Mouse (Mus musculus): ENCODE data around the gene Hoxb3. TPM values are rescaled to one million over a fixed set of nuclear protein-coding genes. Genes with fewer than 3 reads are reported as not detected.

Gene Hoxb3
- polyA plus RNA-seq, 1 experiment = 5.6 TPM

GRCm38 (mm10) chr11:96296997-96297396, 26.1 kb upstream of the Hoxb3 start:
- H3K36me3 ChIP-seq (ENCODE audit: control insufficient read depth, insufficient read depth, low read length) = no peaks in the 10 kb centered on the region
- H3K4me3 ChIP-seq (ENCODE audit: control insufficient read depth, low read depth, low read length) = no peak overlapping the region
- no peak overlapping the region for H3K27ac ChIP-seq (ENCODE audit: control insufficient read depth, insufficient read depth, low read depth, low read length)
- H3K4me1 ChIP-seq (ENCODE audit: control insufficient read depth, insufficient read depth, low read length) = peaks cover 15% of the 10 kb centered on the region
- peaks cover 6% of the 10 kb centered on the region; the same call in 1 of the 2 replicates for H3K27me3 ChIP-seq (ENCODE audit: control insufficient read depth, insufficient read depth, low read length)
- no peak for TF ChIP-seq POLR2A (IDR thresholded peaks at IDR 0.05; ENCODE audit: control insufficient read depth, low read depth, low read length)
- no peak for TF ChIP-seq CTCF (IDR thresholded peaks at IDR 0.05; ENCODE audit: control insufficient read depth, insufficient read depth, insufficient replicate concordance, low read depth, low read length)

DNA sequence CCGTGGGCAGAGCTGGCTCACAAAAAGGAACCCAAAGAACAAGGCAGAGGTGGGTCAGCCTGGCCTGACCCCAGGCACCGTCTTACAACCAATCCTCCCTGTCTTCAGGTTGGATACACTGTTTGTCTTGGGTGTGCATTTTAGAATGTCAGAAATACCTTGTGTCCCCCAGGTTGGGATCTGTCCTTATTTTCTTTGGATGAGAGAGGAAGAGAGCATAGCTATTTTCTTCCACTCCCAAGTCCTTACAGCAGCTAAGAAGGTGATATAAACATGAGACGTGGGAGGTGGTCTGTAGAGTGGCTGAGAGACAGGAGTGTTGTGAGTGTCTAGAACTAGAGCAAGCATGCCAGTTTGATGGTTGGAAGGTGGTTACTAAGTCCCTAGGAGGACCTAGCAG, 25.7 kb upstream of the Hoxb3 start:
- no peak for TF ChIP-seq CTCF (IDR thresholded peaks at IDR 0.05; ENCODE audit: control insufficient read depth, insufficient read depth, insufficient replicate concordance, low read depth, low read length)
- Histone ChIP-seq H3K4me1 (ENCODE audit: control insufficient read depth, insufficient read depth, low read length) (peaks cover 15% of the 10 kb centered on the region), H3K27me3 (ENCODE audit: control insufficient read depth, insufficient read depth, low read length) (peaks cover 8% of the 10 kb centered on the region), H3K4me3 (ENCODE audit: control insufficient read depth, low read depth, low read length) (no peak overlapping the region), H3K27ac (ENCODE audit: control insufficient read depth, insufficient read depth, low read depth, low read length) (no peak overlapping the region), H3K36me3 (ENCODE audit: control insufficient read depth, insufficient read depth, low read length) (no peaks in the 10 kb centered on the region)

DNA sequence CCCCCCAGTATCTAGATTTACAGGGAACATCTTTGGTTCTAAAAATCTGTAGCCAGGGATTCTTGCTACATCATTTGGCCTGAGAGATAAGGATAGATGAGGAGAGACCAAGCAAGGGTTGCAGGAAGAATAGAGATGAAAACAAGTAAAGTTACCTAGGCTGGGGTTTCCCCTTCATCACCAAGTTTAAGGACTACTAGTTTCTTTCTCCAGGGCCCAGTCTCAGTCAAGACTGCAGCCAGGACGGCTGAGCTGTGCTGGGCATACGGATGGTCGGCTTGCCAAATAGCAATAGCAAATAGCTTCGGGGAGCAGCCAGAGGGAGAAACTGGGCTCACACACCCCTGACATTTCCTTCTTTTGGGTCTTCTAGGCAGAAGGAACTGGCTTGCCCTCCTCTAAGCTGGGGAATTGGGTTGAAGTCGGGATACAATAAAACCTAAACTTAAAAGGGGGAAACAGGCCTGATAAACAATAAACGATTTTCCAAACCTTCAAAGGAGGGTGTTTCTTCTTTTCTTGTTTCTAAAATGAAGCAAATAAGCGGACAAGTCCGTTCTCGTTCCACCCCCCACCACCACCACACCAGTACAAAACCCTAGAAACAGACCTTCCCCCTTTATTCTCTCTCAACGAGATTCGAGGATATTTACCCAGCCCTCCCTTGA, 25.0 kb upstream of the Hoxb3 start:
- Histone ChIP-seq H3K27ac (ENCODE audit: control insufficient read depth, insufficient read depth, low read depth, low read length) (no peak overlapping the region), H3K36me3 (ENCODE audit: control insufficient read depth, insufficient read depth, low read length) (no peaks in the 10 kb centered on the region), H3K4me1 (ENCODE audit: control insufficient read depth, insufficient read depth, low read length) (peaks cover 15% of the 10 kb centered on the region), H3K27me3 (ENCODE audit: control insufficient read depth, insufficient read depth, low read length) (peaks cover 10% of the 10 kb centered on the region), H3K4me3 (ENCODE audit: control insufficient read depth, low read depth, low read length) (no peak overlapping the region)
- no peak for TF ChIP-seq POLR2A (IDR thresholded peaks at IDR 0.05; ENCODE audit: control insufficient read depth, low read depth, low read length)
- TF ChIP-seq CTCF (IDR thresholded peaks at IDR 0.05; ENCODE audit: control insufficient read depth, insufficient read depth, insufficient replicate concordance, low read depth, low read length) = no peak

DNA sequence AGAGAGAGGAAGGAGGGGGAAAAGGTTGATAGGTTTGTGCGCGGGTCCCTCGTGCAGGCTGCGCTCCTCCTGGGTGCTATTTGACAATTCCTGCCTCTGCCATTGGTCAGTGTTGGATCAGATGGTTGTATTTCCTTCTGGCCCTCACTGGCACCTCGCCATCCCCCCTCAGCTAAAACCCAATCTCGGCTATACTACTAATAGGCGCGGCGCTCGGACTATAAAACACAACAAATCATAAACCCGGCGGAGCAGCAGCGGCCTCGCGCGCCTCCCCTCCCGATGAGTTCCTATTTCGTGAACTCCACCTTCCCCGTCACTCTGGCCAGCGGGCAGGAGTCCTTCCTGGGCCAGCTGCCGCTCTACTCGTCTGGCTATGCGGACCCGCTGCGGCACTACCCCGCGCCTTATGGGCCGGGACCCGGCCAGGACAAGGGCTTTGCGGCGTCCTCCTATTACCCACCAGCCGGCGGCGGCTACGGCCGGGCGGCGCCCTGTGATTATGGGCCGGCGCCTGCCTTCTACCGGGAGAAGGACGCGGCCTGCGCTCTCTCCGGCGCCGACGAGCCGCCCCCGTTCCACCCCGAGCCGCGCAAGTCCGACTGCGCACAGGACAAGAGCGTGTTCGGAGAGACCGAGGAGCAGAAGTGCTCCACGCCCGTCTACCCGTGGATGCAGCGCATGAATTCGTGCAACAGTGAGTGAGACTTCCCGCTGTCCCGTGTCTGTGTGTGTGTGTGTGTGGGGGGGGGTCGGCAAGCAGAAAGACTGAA, 24.0 kb upstream of the Hoxb3 start:
- peaks cover 10% of the 10 kb centered on the region for H3K27me3 ChIP-seq (ENCODE audit: control insufficient read depth, insufficient read depth, low read length)
- no peak overlapping the region for H3K4me3 ChIP-seq (ENCODE audit: control insufficient read depth, low read depth, low read length)
- H3K36me3 ChIP-seq (ENCODE audit: control insufficient read depth, insufficient read depth, low read length) = no peaks in the 10 kb centered on the region
- H3K4me1 ChIP-seq (ENCODE audit: control insufficient read depth, insufficient read depth, low read length) = peaks cover 21% of the 10 kb centered on the region
- H3K27ac ChIP-seq (ENCODE audit: control insufficient read depth, insufficient read depth, low read depth, low read length) = no peak overlapping the region
- TF ChIP-seq CTCF (IDR thresholded peaks at IDR 0.05; ENCODE audit: control insufficient read depth, insufficient read depth, insufficient replicate concordance, low read depth, low read length) (no peak), POLR2A (IDR thresholded peaks at IDR 0.05; ENCODE audit: control insufficient read depth, low read depth, low read length) (no peak)

DNA sequence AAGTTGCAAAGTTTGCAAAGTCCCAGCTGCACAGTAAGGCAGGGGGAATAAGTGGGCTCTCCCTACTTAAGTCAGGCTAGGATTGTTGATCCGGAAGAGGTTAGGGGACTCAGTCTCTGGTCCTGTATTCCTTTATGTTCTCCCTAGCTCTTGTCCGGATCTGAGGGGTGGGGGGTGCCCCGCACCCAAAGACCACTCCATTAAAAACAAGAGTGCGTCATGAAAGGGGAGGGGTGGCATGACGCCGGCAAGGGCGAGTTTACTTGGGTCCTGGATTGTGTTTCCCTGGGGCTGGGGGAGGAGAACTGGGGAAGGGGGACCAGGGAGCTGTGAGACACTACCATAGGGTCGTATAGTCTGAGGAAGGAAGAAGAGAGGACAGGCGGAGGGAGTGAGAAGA, 23.3 kb upstream of the Hoxb3 start:
- H3K36me3 ChIP-seq (ENCODE audit: control insufficient read depth, insufficient read depth, low read length) = no peaks in the 10 kb centered on the region
- peaks cover 25% of the 10 kb centered on the region for H3K4me1 ChIP-seq (ENCODE audit: control insufficient read depth, insufficient read depth, low read length)
- no peak overlapping the region for H3K4me3 ChIP-seq (ENCODE audit: control insufficient read depth, low read depth, low read length)
- H3K27ac ChIP-seq (ENCODE audit: control insufficient read depth, insufficient read depth, low read depth, low read length) = no peak overlapping the region
- TF ChIP-seq POLR2A (IDR thresholded peaks at IDR 0.05; ENCODE audit: control insufficient read depth, low read depth, low read length) (no peak), CTCF (IDR thresholded peaks at IDR 0.05; ENCODE audit: control insufficient read depth, insufficient read depth, insufficient replicate concordance, low read depth, low read length) (no peak)
- peaks cover 15% of the 10 kb centered on the region for H3K27me3 ChIP-seq (ENCODE audit: control insufficient read depth, insufficient read depth, low read length)

GRCm38 (mm10) chr11:96300354-96301063, 22.6 kb upstream of the Hoxb3 start:
- no peak for TF ChIP-seq CTCF (IDR thresholded peaks at IDR 0.05; ENCODE audit: control insufficient read depth, insufficient read depth, insufficient replicate concordance, low read depth, low read length)
- TF ChIP-seq POLR2A (IDR thresholded peaks at IDR 0.05; ENCODE audit: control insufficient read depth, low read depth, low read length) = no peak
- peaks cover 24% of the 10 kb centered on the region for H3K4me1 ChIP-seq (ENCODE audit: control insufficient read depth, insufficient read depth, low read length)
- no peak overlapping the region for H3K27ac ChIP-seq (ENCODE audit: control insufficient read depth, insufficient read depth, low read depth, low read length)
- no peaks in the 10 kb centered on the region for H3K36me3 ChIP-seq (ENCODE audit: control insufficient read depth, insufficient read depth, low read length)
- H3K4me3 ChIP-seq (ENCODE audit: control insufficient read depth, low read depth, low read length) = no peak overlapping the region; the same call in 1 of the 2 replicates
- H3K27me3 ChIP-seq (ENCODE audit: control insufficient read depth, insufficient read depth, low read length) = peaks cover 18% of the 10 kb centered on the region

DNA sequence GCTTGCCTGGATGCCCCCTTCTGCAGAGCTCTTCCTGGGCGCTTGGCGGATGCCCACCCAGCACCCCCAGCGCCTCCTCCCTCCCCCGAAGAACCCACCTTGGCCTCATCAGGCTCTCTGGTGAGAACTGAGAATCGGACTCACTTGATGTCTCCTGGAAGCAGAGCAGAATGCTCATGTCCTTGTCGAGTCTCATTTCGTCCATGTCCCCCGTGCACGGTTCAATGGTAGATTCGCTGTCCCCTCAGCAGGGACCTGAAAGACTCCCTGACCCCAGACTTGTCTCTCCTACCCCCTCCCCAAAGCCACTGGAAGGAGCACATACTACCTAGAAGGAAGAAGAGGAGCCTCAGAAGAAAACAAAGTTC, 22.1 kb upstream of the Hoxb3 start:
- Histone ChIP-seq H3K4me1 (ENCODE audit: control insufficient read depth, insufficient read depth, low read length) (peaks cover 22% of the 10 kb centered on the region), H3K36me3 (ENCODE audit: control insufficient read depth, insufficient read depth, low read length) (no peaks in the 10 kb centered on the region), H3K27ac (ENCODE audit: control insufficient read depth, insufficient read depth, low read depth, low read length) (no peak overlapping the region), H3K4me3 (ENCODE audit: control insufficient read depth, low read depth, low read length) (no peak overlapping the region), H3K27me3 (ENCODE audit: control insufficient read depth, insufficient read depth, low read length) (peaks cover 18% of the 10 kb centered on the region)
- TF ChIP-seq POLR2A (IDR thresholded peaks at IDR 0.05; ENCODE audit: control insufficient read depth, low read depth, low read length) (no peak), CTCF (IDR thresholded peaks at IDR 0.05; ENCODE audit: control insufficient read depth, insufficient read depth, insufficient replicate concordance, low read depth, low read length) (no peak)
